Mouse (Mus musculus): ENCODE data around the gene Ptpa. TPM values are rescaled to one million over a fixed set of nuclear protein-coding genes. Genes with fewer than 3 reads are reported as not detected.

The Ptpa gene
- total and polyA plus RNA-seq, 3 experiments: 111 to 194 (median 122) TPM

- Histone ChIP-seq H3K4me2 (ENCODE audit: insufficient read depth, low read depth, poor library complexity, severe bottlenecking) (no peak overlapping the region), H3K9ac (ENCODE audit: insufficient read depth, low read depth) (no peak overlapping the region), H3K36me3 (replicated peaks in 1 of 2; ENCODE audit: control insufficient read depth in 1 of 2, insufficient read depth in 1 of 2, low read length in 1 of 2) (no peaks in the 10 kb centered on the region), H3K4me3 (replicated peaks in 1 of 3; ENCODE audit: low read depth in 2 of 3, low read length in 2 of 3, poor library complexity in 1 of 3) (no peak overlapping the region), H3K9me3 (replicated peaks; ENCODE audit: low read length) (peaks cover 4% of the 10 kb centered on the region), H3K27me3 (replicated peaks) (peaks cover 79% of the 10 kb centered on the region), H3K79me2 (replicated peaks; ENCODE audit: control insufficient read depth, extremely low read depth, insufficient read depth, poor library complexity, severe bottlenecking) (no peaks in the 10 kb centered on the region), H3K4me1 (ENCODE audit: control insufficient read depth in 1 of 2, insufficient read depth in 2 of 2) (peaks cover 7 to 25% of the 10 kb centered on the region in 2 experiments), H3K27ac (ENCODE audit: insufficient read depth, low read depth) (no peak overlapping the region)
- in situ Hi-C loops (cut with MboI; ENCODE audit: low pct_ligation_motif_present, low pct_unique_long_range_greater_than_20kb, low sequenced_read_pairs) (no loop called here), dilution Hi-C loops (cut with MboI; ENCODE audit: extremely low pct_ligation_motif_present, extremely low pct_unique_long_range_greater_than_20kb, low sequenced_read_pairs) (no loop called here)
- no peak for DNase-seq (ENCODE audit: extremely low read depth)
- no peak for TF ChIP-seq NRF1 (IDR thresholded peaks at IDR 0.05; ENCODE audit: low read depth, low read length)
- no peak for TF ChIP-seq PAX5 (IDR thresholded peaks at IDR 0.05; ENCODE audit: low read length)
- no peak for TF ChIP-seq MXI1 (IDR thresholded peaks at IDR 0.05; ENCODE audit: low read depth, low read length)
Measured at GRCm38 (mm10) chr2:30475457-30475856, 59.6 kb downstream of the Ptpa start.

- H3K9ac ChIP-seq (ENCODE audit: insufficient read depth, low read depth): no peak overlapping the region
- dilution Hi-C loops (cut with MboI; ENCODE audit: extremely low pct_ligation_motif_present, extremely low pct_unique_long_range_greater_than_20kb, low sequenced_read_pairs) (no loop called here), in situ Hi-C loops (cut with MboI; ENCODE audit: low pct_ligation_motif_present, low pct_unique_long_range_greater_than_20kb, low sequenced_read_pairs) (no loop called here)
- DNase-seq (ENCODE audit: extremely low read depth): no peak
- no peak overlapping the region for H3K27ac ChIP-seq (ENCODE audit: insufficient read depth, low read depth)
- H3K4me3 ChIP-seq (replicated peaks in 1 of 3; ENCODE audit: low read depth in 2 of 3, low read length in 2 of 3, poor library complexity in 1 of 3): no peak overlapping the region
- no peaks in the 10 kb centered on the region for H3K79me2 ChIP-seq (replicated peaks; ENCODE audit: control insufficient read depth, extremely low read depth, insufficient read depth, poor library complexity, severe bottlenecking)
- H3K4me1 ChIP-seq (ENCODE audit: control insufficient read depth in 1 of 2, insufficient read depth in 2 of 2): peaks cover 4 to 19% of the 10 kb centered on the region in 2 experiments
- peaks cover 78% of the 10 kb centered on the region for H3K27me3 ChIP-seq (replicated peaks)
- peaks cover 4% of the 10 kb centered on the region for H3K9me3 ChIP-seq (replicated peaks; ENCODE audit: low read length)
- no peaks in the 10 kb centered on the region for H3K36me3 ChIP-seq (replicated peaks in 1 of 2; ENCODE audit: control insufficient read depth in 1 of 2, insufficient read depth in 1 of 2, low read length in 1 of 2)
- no peak overlapping the region for H3K4me2 ChIP-seq (ENCODE audit: insufficient read depth, low read depth, poor library complexity, severe bottlenecking)
- TF ChIP-seq BHLHE40 (IDR thresholded peaks at IDR 0.05; ENCODE audit: low read depth, low read length) (no peak), ELF1 (IDR thresholded peaks at IDR 0.05; ENCODE audit: low read depth, low read length) (no peak), MAFK (IDR thresholded peaks at IDR 0.05; ENCODE audit: insufficient replicate concordance, low read length) (no peak), ZKSCAN1 (IDR thresholded peaks at IDR 0.05; ENCODE audit: borderline replicate concordance, low read depth, low read length) (no peak), TBP (conservative IDR thresholded peaks at IDR 0.05; ENCODE audit: low read depth, low read length) (no peak), UBTF (IDR thresholded peaks at IDR 0.05; ENCODE audit: low read depth, low read length) (no peak)
Measured at GRCm38 (mm10) chr2:30476241-30476640, 60.4 kb downstream of the Ptpa start.

DNA sequence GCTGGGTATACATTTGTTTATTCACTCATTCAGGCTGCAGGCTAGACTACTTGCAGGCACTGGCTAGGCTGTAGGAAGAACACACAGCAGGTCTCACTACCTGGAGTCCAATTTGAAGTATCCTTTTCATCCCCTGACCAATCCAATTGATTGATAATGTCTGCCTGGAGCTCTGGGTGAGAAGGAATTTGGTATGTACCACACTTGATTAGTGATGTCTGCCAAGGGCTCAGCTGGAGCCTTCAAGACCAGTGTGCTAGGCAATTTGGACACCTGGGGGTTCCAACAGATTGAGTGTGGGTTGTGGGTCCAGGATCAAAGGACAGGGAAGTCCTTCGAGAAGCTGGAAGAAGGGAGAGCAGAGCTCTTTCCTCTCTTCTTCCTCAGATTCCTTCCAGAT lies 62.7 kb downstream of the Ptpa start:
- Histone ChIP-seq H3K4me3 (replicated peaks in 1 of 3; ENCODE audit: low read depth in 2 of 3, low read length in 2 of 3, poor library complexity in 1 of 3) (no peak overlapping the region), H3K27ac (ENCODE audit: insufficient read depth, low read depth) (no peak overlapping the region), H3K27me3 (replicated peaks) (peaks cover 78% of the 10 kb centered on the region), H3K79me2 (replicated peaks; ENCODE audit: control insufficient read depth, extremely low read depth, insufficient read depth, poor library complexity, severe bottlenecking) (no peaks in the 10 kb centered on the region), H3K4me1 (ENCODE audit: control insufficient read depth in 1 of 2, insufficient read depth in 2 of 2) (peaks cover 6 to 9% of the 10 kb centered on the region in 2 experiments; a peak in 3 of 4 replicates), H3K9me3 (replicated peaks; ENCODE audit: low read length) (peaks cover 4% of the 10 kb centered on the region), H3K36me3 (replicated peaks in 1 of 2; ENCODE audit: control insufficient read depth in 1 of 2, insufficient read depth in 1 of 2, low read length in 1 of 2) (no peaks in the 10 kb centered on the region), H3K4me2 (ENCODE audit: insufficient read depth, low read depth, poor library complexity, severe bottlenecking) (no peak overlapping the region), H3K9ac (ENCODE audit: insufficient read depth, low read depth) (no peak overlapping the region)
- dilution Hi-C loops (cut with MboI; ENCODE audit: extremely low pct_ligation_motif_present, extremely low pct_unique_long_range_greater_than_20kb, low sequenced_read_pairs) (no loop called here), in situ Hi-C loops (cut with MboI; ENCODE audit: low pct_ligation_motif_present, low pct_unique_long_range_greater_than_20kb, low sequenced_read_pairs) (no loop called here)
- TF ChIP-seq RCOR1 (conservative IDR thresholded peaks at IDR 0.05; ENCODE audit: low read depth, low read length) (no peak), RAD21 (IDR thresholded peaks at IDR 0.05; ENCODE audit: low read depth, low read length) (no peak), MYC (IDR thresholded peaks at IDR 0.05; ENCODE audit: low read depth, low read length) (no peak), SMC3 (IDR thresholded peaks at IDR 0.05; ENCODE audit: low read depth, low read length) (no peak), TBP (conservative IDR thresholded peaks at IDR 0.05; ENCODE audit: low read depth, low read length) (no peak), NRF1 (IDR thresholded peaks at IDR 0.05; ENCODE audit: low read depth, low read length) (no peak), ZC3H11A (IDR thresholded peaks at IDR 0.05; ENCODE audit: low read depth, low read length) (no peak), MEF2A (IDR thresholded peaks at IDR 0.05; ENCODE audit: borderline replicate concordance, low read depth, low read length) (no peak), ZMIZ1 (IDR thresholded peaks at IDR 0.05; ENCODE audit: low read depth, low read length) (no peak), CHD2 (IDR thresholded peaks at IDR 0.05; ENCODE audit: low read length) (no peak), MAZ (IDR thresholded peaks at IDR 0.05; ENCODE audit: low read depth, low read length) (no peak), JUND (conservative IDR thresholded peaks at IDR 0.05; ENCODE audit: low read depth, low read length) (no peak), TCF12 (IDR thresholded peaks at IDR 0.05; ENCODE audit: low read depth, low read length) (no peak), NELFE (IDR thresholded peaks at IDR 0.05; ENCODE audit: low read depth, low read length) (no peak), PAX5 (IDR thresholded peaks at IDR 0.05; ENCODE audit: low read length) (no peak), USF2 (conservative IDR thresholded peaks at IDR 0.05; ENCODE audit: low read depth, low read length) (no peak), ZKSCAN1 (IDR thresholded peaks at IDR 0.05; ENCODE audit: borderline replicate concordance, low read depth, low read length) (no peak), MAFK (IDR thresholded peaks at IDR 0.05; ENCODE audit: insufficient replicate concordance, low read length) (no peak), ETS1 (conservative IDR thresholded peaks at IDR 0.05; ENCODE audit: low read depth, low read length) (no peak)
- no peak for DNase-seq (ENCODE audit: extremely low read depth)

All from CH12.LX (cell line).